Mouse (Mus musculus) limb, embryonic 14.5 days (tissue): ENCODE data around the gene Mn1. TPM values are rescaled to one million over a fixed set of nuclear protein-coding genes. Genes with fewer than 3 reads are reported as not detected.

ENCODE experiments used
- ATAC-seq: fragments of 200-750 bp; cut with Nextera tagmentation; 2 replicates; pipeline ENCODE4 v1.8.0; 2017; ENCODE audit warnings: low read depth, moderate number of reproducible peaks, moderate TSS enrichment; ENCODE audit not compliant: low FRiP score
- DNase-seq: peaks from one replicate; pipeline ENCODE4 v3.0.0-alpha.2; 2015; ENCODE audit warnings: low spot score
- H3K27ac ChIP-seq: fragments of 300-500 bp; sonication (generic); replicated peaks from 2 replicates; pipeline ENCODE4 v1.5.1; 2014; ENCODE audit warnings: low read depth, mild to moderate bottlenecking, low read length, moderate library complexity, mixed read lengths
- H3K27me3 ChIP-seq: fragments of 300-500 bp; sonication (generic); 2 replicates; pipeline ENCODE4 v1.6.1; 2014; ENCODE audit warnings: low read length, mixed read lengths; ENCODE audit not compliant: control insufficient read depth, insufficient read depth
- H3K36me3 ChIP-seq: fragments of 300-500 bp; sonication (generic); 2 replicates; pipeline ENCODE4 v1.6.1; 2014; ENCODE audit warnings: mild to moderate bottlenecking, low read length, moderate library complexity, mixed read lengths; ENCODE audit not compliant: control insufficient read depth, insufficient read depth
- H3K4me1 ChIP-seq: fragments of 300-500 bp; sonication (generic); 2 replicates; pipeline ENCODE4 v1.6.1; 2014; ENCODE audit warnings: antibody characterized with exemption, low read length, mixed read lengths; ENCODE audit not compliant: control insufficient read depth, insufficient read depth
- H3K4me2 ChIP-seq: fragments of 300-500 bp; sonication (generic); replicated peaks from 2 replicates; pipeline ENCODE4 v1.6.1; 2014; ENCODE audit warnings: low read depth, mild to moderate bottlenecking, low read length, moderate library complexity; ENCODE audit not compliant: severe bottlenecking
- H3K4me3 ChIP-seq: fragments of 300-500 bp; sonication (generic); replicated peaks from 2 replicates; pipeline ENCODE4 v1.5.1; 2014; ENCODE audit warnings: low read length
- H3K9ac ChIP-seq: fragments of 300-500 bp; sonication (generic); 2 replicates; pipeline ENCODE4 v1.6.1; 2014; ENCODE audit warnings: mild to moderate bottlenecking, low read depth, low read length, moderate library complexity; ENCODE audit not compliant: severe bottlenecking
- H3K9me3 ChIP-seq: fragments of 300-500 bp; sonication (generic); 2 replicates; pipeline ENCODE4 v1.6.1; 2016; ENCODE audit warnings: low read length; ENCODE audit not compliant: control insufficient read depth
- POLR2A ChIP-seq: fragments of 200-500 bp; IDR thresholded peaks from 2 replicates; pipeline ENCODE4 v1.8.0; 2012; ENCODE audit warnings: inconsistent platforms, mild to moderate bottlenecking, moderate library complexity, borderline replicate concordance; ENCODE audit not compliant: insufficient read depth, insufficient read length; ENCODE audit errors: extremely low read depth
- WGBS: fragments of 180-500 bp; shearing (Covaris S2); extraction: QIAGEN DNeasy Blood & Tissue Kit; methylation state at CpG from one replicate; pipeline ENCODE4 v1.1.7; 2014; 5-methylcytosine and 5-hydroxymethylcytosine counted together
- polyA plus RNA-seq, 2 experiments: library from polyadenylated mRNA; depleted of rRNA in 1 of 2; stranded (reverse) in 1 of 2; unstranded in 1 of 2; fragments of >200 nt; fragmentation: Nextera tagmentation in 1 of 2; extraction: Ambion mirVana in 1 of 2; gene quantifications; 2 replicates each; pipeline versions ENCODE4 v1.2.1 to v1.2.3; 2012 to 2014

Mn1 gene
- polyA plus RNA-seq, 2 experiments, result 11.4 to 18.2 TPM

GRCm38 (mm10) chr5:111394198-111395053 is 22.7 kb upstream of the Mn1 start:
- Histone ChIP-seq H3K4me1 (peaks cover 54% of the 10 kb centered on the region), H3K4me2 (peak overlapping the region; percentile 42), H3K9ac (no peak overlapping the region), H3K27me3 (no peaks in the 10 kb centered on the region), H3K27ac (peak overlapping the region; percentile 77), H3K9me3 (no peaks in the 10 kb centered on the region), H3K36me3 (0 out of 2 replicates have a peak, but pooled peaks cover 2% of the 10 kb centered on the region), H3K4me3 (peak overlapping the region; percentile 9; the same call in 1 of the 2 replicates)
- TF ChIP-seq POLR2A, result no peak
- ATAC-seq (peak; percentile 42), DNase-seq (peak; percentile 76)
- 3% methylated on average over 15 of the region's 15 CpGs for WGBS

- Histone ChIP-seq H3K36me3 (no peaks in the 10 kb centered on the region), H3K9me3 (no peaks in the 10 kb centered on the region), H3K27me3 (no peaks in the 10 kb centered on the region), H3K4me2 (no peak overlapping the region), H3K27ac (peak overlapping the region; percentile 77; the same call in 1 of the 2 replicates), H3K4me1 (peaks cover 54% of the 10 kb centered on the region), H3K9ac (no peak overlapping the region), H3K4me3 (no peak overlapping the region)
- TF ChIP-seq POLR2A, result no peak
- DNase-seq, result no peak
- ATAC-seq, result peak; percentile 27
- WGBS, result 25% methylated on average over 10 of the region's 10 CpGs
Measured at GRCm38 (mm10) chr5:111395771-111396170, 21.4 kb upstream of the Mn1 start.

- Histone ChIP-seq H3K4me2 (no peak overlapping the region), H3K4me1 (peaks cover 54% of the 10 kb centered on the region), H3K36me3 (no peaks in the 10 kb centered on the region), H3K27ac (peak overlapping the region; percentile 77; the same call in 1 of the 2 replicates), H3K4me3 (no peak overlapping the region), H3K9ac (no peak overlapping the region), H3K9me3 (no peaks in the 10 kb centered on the region), H3K27me3 (no peaks in the 10 kb centered on the region)
- no peak for ATAC-seq
- no peak for TF ChIP-seq POLR2A
- 63% methylated on average over 4 of the region's 4 CpGs for WGBS
- DNase-seq, result no peak
Measured at GRCm38 (mm10) chr5:111396199-111396598, 21.0 kb upstream of the Mn1 start.

GRCm38 (mm10) chr5:111398471-111398870 is 18.7 kb upstream of the Mn1 start:
- TF ChIP-seq POLR2A, result no peak
- Histone ChIP-seq H3K4me2 (no peak overlapping the region), H3K9ac (no peak overlapping the region; the same call in 1 of the 2 replicates), H3K9me3 (no peaks in the 10 kb centered on the region), H3K4me3 (no peak overlapping the region), H3K27ac (no peak overlapping the region), H3K36me3 (no peaks in the 10 kb centered on the region), H3K4me1 (peaks cover 46% of the 10 kb centered on the region), H3K27me3 (no peaks in the 10 kb centered on the region)
- DNase-seq, result no peak
- 55% methylated on average over 4 of the region's 4 CpGs for WGBS
- ATAC-seq, result no peak

GRCm38 (mm10) chr5:111399271-111399670 is 17.9 kb upstream of the Mn1 start:
- Histone ChIP-seq H3K27ac (no peak overlapping the region), H3K36me3 (no peaks in the 10 kb centered on the region), H3K4me3 (no peak overlapping the region), H3K9ac (no peak overlapping the region), H3K4me1 (peaks cover 38% of the 10 kb centered on the region), H3K9me3 (no peaks in the 10 kb centered on the region), H3K4me2 (no peak overlapping the region), H3K27me3 (no peaks in the 10 kb centered on the region)
- ATAC-seq (no peak), DNase-seq (no peak)
- TF ChIP-seq POLR2A, result no peak
- WGBS, result 72% methylated on average over 4 of the region's 4 CpGs
